Mouse (Mus musculus): Measurements from ENCODE around the gene Stard10. TPM values are rescaled to one million over a fixed set of nuclear protein-coding genes. Genes with fewer than 3 reads are reported as not detected.

Stard10 gene
- polyA plus RNA-seq, 1 experiment from 2014 or later = 9.6 TPM

DNA sequence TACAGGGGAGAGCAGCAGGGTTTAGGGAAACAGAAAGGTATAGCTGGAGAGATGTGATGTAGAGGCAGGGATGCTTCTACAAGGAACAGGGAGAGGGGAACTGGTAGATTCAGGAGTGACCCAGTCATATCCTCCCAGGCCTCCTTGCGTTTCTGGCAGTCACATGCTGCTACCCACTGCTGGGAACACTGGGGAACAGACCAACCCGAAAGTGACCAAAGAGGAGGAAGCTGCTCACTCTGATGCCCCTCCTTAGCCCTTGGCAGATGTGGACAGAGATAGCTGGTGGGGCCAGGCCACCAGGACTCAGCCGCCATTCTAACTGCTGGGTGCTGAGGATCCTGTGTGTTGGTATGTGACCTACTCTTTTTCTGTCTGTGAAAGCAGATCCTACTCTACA is 66.9 kb downstream of the Stard10 start:
- no peaks in the 10 kb centered on the region for H3K27me3 ChIP-seq (ENCODE audit: poor library complexity, severe bottlenecking)
- DNase-seq (ENCODE audit: extremely low spot score, low spot score) = no peak
- H3K9me3 ChIP-seq = no peaks in the 10 kb centered on the region
- no peak overlapping the region for H3K27ac ChIP-seq
- no peak overlapping the region for H3K4me3 ChIP-seq
- 81% methylated on average over 3 of the region's 3 CpGs for WGBS
- no peaks in the 10 kb centered on the region for H3K36me3 ChIP-seq (replicated peaks)
- peaks cover 30% of the 10 kb centered on the region for H3K4me1 ChIP-seq

DNA sequence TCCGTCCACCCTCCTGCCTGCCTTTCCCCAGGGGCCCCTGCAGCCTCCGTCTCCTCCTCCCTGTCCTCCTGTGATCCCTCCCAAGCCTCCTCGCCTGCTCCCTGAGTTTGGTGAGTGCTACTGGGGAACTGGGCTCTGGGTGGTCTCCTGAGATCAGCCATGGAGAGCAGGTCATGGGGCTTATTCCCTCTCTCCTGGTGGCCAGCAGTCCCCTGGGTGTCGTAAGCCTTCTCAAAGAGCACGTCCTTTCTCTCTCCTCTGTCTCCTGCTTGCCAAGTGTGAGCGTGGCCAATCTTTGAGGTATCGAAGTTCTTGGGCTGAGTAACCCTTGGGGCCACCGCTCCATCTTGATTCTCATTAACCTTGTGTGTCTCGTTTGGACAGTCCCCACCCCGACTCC is 68.0 kb downstream of the Stard10 start:
- Histone ChIP-seq H3K4me1 (peaks cover 18% of the 10 kb centered on the region), H3K36me3 (replicated peaks) (no peaks in the 10 kb centered on the region), H3K27ac (peak overlapping the region; percentile 67), H3K27me3 (ENCODE audit: poor library complexity, severe bottlenecking) (no peaks in the 10 kb centered on the region), H3K9me3 (no peaks in the 10 kb centered on the region), H3K4me3 (no peak overlapping the region)
- DNase-seq (ENCODE audit: extremely low spot score, low spot score) = no peak
- WGBS = 71% methylated on average over 10 of the region's 10 CpGs

DNA sequence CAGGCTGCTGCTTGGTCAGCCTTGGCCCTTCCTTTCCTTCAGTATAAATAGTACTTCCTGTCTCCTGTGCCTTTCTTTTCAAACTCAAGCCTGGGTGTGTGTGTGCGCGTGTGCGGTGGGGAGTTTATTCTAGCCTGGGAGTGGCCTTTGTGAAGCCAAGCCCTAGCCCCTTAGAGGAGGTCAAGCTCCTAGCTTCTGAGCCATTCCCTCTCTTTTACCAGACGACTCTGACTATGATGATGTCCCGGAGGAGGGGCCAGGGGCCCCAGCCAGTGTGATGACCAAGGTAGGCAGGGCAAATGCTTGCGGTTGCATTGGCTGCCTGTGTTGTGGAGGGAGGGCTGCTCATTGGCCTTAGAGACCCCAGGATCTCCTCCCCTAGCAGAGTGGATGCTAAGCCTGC is 68.4 kb downstream of the Stard10 start:
- H3K4me1 ChIP-seq = peaks cover 18% of the 10 kb centered on the region
- H3K4me3 ChIP-seq = no peak overlapping the region
- H3K27me3 ChIP-seq (ENCODE audit: poor library complexity, severe bottlenecking) = no peaks in the 10 kb centered on the region
- peak overlapping the region; percentile 67 for H3K27ac ChIP-seq
- WGBS = 52% methylated on average over 6 of the region's 6 CpGs
- H3K9me3 ChIP-seq = no peaks in the 10 kb centered on the region
- H3K36me3 ChIP-seq (replicated peaks) = no peaks in the 10 kb centered on the region
- no peak for DNase-seq (ENCODE audit: extremely low spot score, low spot score)

DNA sequence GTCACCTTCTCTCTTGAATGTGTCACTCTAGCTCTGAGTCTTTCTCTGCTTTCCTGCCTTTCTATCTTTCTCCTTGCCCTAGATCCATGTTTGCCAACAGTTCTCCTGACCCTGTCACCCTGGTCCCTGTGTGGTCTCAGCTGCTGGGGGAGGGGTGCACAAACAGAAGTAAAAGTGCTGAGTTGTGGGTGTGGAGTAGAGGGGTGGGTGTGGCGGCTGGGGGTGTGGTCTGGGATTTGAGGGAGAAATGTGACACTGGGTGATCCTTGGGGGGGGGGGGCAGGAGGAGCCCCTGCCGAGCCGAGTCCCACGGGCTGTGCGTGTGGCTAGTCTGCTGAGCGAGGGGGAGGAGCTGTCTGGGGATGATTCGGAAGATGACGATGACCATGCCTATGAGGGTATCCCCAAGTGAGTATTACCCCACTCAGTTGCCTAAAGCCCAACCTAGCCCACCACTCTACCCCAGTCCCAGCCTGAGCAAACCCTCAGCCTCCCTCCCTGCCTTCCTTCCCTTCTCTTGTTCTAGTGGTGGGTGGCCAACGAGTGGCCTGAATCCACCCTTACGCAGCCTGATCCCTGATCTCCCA is 69.1 kb downstream of the Stard10 start:
- WGBS = 66% methylated on average over 10 of the region's 10 CpGs
- no peak for DNase-seq (ENCODE audit: extremely low spot score, low spot score)
- Histone ChIP-seq H3K4me3 (no peak overlapping the region), H3K4me1 (peaks cover 18% of the 10 kb centered on the region), H3K27ac (peak overlapping the region; percentile 26; the same call in 1 of the 2 replicates), H3K36me3 (replicated peaks) (no peaks in the 10 kb centered on the region), H3K27me3 (ENCODE audit: poor library complexity, severe bottlenecking) (no peaks in the 10 kb centered on the region), H3K9me3 (no peaks in the 10 kb centered on the region)

DNA sequence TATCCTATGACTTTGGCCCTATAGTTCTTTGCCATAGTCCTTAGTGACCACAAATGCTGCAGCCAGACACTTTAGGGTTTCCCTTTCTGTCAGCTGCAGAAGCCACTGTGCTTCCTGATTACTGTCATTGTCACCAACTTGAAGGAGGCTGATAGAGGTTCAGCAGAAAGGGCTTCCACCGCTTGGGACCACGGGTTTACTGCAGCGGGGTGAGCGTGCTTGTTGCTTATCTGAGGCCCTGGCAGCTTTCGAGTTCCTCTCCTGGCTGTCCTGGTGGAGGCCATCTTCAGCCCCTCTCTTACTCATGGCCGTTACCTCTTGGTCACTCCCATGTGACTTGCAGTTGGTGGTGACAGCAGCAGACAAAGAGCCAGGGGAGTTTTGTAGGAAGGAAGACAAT is 72.4 kb downstream of the Stard10 start:
- Histone ChIP-seq H3K27ac (no peak overlapping the region), H3K4me1 (peaks cover 39% of the 10 kb centered on the region), H3K9me3 (no peaks in the 10 kb centered on the region), H3K36me3 (replicated peaks) (no peaks in the 10 kb centered on the region), H3K27me3 (ENCODE audit: poor library complexity, severe bottlenecking) (no peaks in the 10 kb centered on the region), H3K4me3 (no peak overlapping the region)
- WGBS = 90% methylated on average over 6 of the region's 6 CpGs
- no peak for DNase-seq (ENCODE audit: extremely low spot score, low spot score)

DNA sequence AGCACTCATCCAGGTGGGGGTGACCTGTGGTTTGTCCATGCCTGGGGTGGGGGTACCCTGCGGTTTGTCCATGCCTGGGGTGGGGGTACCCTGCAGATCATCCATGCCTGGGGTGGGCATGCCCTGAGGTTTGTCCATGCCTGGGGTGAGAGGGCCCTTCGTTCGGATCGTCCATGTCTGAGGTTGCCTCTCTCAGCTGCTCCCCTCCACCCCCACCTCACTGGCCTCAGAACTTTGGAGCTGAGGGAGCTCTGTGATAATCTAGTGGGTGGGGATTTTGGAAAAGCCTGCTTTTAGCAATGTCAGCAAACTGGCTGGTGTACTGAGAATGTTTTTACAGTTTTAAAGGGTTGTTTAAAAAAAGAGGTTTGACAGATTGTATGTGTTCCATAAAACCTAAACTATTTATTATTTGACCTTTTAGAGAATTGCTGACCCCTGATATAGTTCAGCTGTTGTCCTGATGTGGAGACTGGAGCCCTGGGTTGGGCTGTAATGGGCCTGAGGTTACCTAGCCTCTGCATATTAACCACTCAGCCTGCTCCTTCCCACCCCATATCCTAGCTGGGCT is 75.1 kb downstream of the Stard10 start:
- no peak for DNase-seq (ENCODE audit: extremely low spot score, low spot score)
- peaks cover 32% of the 10 kb centered on the region for H3K4me1 ChIP-seq
- H3K9me3 ChIP-seq = no peaks in the 10 kb centered on the region
- H3K4me3 ChIP-seq = no peak overlapping the region
- H3K27me3 ChIP-seq (ENCODE audit: poor library complexity, severe bottlenecking) = no peaks in the 10 kb centered on the region
- peak overlapping the region; percentile 79; the same call in 1 of the 2 replicates for H3K27ac ChIP-seq
- H3K36me3 ChIP-seq (replicated peaks) = no peaks in the 10 kb centered on the region
- 86% methylated on average over 4 of the region's 4 CpGs for WGBS

DNA sequence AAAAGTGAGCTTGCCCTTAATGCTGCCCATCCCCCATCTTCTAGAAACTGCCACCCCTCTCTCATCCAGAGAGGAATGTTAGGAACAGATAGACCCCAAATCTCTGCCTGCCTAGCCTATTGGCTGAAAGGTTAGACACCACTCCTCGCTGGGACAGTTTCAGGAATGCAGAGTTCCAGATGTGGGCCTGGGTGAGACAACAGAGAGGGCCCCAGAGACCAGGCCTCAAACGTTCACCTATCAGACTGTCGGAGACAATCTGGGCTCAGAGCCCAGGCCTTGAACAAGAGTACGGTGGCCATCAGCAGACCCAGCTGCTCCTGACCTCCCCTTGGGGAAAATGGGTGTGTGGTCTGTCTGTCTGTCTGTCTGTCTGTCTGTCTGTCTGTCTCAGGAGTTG is 76.1 kb downstream of the Stard10 start:
- H3K36me3 ChIP-seq (replicated peaks) = no peaks in the 10 kb centered on the region
- no peak for DNase-seq (ENCODE audit: extremely low spot score, low spot score)
- WGBS = 62% methylated on average over 4 of the region's 4 CpGs
- peak overlapping the region; percentile 79 for H3K27ac ChIP-seq
- H3K27me3 ChIP-seq (ENCODE audit: poor library complexity, severe bottlenecking) = no peaks in the 10 kb centered on the region
- peaks cover 32% of the 10 kb centered on the region for H3K4me1 ChIP-seq
- H3K4me3 ChIP-seq = no peak overlapping the region
- no peaks in the 10 kb centered on the region for H3K9me3 ChIP-seq

DNA sequence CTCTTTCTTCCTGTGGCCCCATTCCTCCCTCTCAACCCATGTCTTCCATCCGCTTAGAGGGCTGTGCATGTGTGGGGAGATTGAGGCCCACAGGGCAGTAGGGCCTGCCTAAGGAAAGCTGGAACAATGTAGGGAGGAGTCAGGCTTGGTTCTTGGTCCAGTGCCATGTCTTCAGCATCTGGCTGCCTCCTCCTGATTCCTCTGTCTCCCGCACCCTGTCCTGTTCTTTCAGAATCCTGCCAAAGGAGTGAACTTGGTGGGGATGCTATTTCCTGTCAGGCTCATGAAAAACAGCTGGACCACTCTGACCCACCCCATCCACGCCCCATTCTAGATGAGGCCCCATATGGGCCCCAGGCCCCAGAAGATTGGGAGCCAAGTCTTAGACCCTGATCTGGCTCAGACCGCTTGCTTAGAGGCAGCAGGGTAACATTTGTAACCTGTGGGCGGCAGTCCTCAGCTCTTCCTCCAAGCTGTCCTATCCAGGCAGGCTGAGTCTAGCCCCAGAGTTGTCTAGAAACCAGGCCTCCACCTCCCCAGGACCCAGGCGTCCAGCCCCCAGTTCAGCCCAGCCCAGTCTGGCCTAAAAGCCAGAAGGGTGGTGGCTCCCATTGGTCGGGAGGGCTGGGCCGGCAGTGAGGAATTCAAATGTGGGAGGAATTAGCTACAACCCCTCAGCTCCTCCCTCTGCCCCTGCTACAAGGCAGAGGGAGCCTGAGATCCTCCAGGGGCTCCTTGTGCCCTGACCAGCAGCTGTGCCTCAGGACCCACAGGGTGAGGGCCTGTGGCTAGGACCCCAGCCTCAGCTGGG is 77.0 kb downstream of the Stard10 start:
- peak; percentile 37 for DNase-seq (ENCODE audit: extremely low spot score, low spot score)
- H3K4me3 ChIP-seq = peak overlapping the region; percentile 8; the same call in 1 of the 2 replicates
- peaks cover 32% of the 10 kb centered on the region for H3K4me1 ChIP-seq
- H3K27me3 ChIP-seq (ENCODE audit: poor library complexity, severe bottlenecking) = no peaks in the 10 kb centered on the region
- 0 out of 2 replicates have a peak, but pooled peaks cover 4% of the 10 kb centered on the region for H3K36me3 ChIP-seq (replicated peaks)
- 44% methylated on average over 8 of the region's 8 CpGs for WGBS
- H3K9me3 ChIP-seq = no peaks in the 10 kb centered on the region
- peak overlapping the region; percentile 79 for H3K27ac ChIP-seq

DNA sequence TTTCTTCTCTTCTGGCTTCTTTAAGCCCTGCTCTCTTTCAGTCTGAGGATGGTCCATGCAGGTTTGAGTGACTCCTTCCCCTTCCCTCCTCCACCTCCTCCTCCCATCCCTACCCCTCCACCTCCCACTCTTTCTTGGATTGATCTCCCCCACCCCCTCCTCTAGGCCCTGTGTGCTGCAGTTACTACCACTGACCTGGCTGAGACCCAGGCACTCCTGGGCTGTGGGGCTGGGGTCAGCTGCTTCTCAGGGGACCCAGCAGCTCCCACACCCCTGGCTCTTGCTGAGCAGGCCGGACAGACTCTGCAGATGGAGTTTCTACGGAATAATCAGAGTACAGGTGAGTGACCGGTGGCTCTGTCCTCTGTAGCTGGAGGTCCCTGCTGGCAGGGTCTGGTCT is 77.7 kb downstream of the Stard10 start:
- Histone ChIP-seq H3K9me3 (no peaks in the 10 kb centered on the region), H3K27ac (peak overlapping the region; percentile 79), H3K36me3 (replicated peaks) (0 out of 2 replicates have a peak, but pooled peaks cover 4% of the 10 kb centered on the region), H3K27me3 (ENCODE audit: poor library complexity, severe bottlenecking) (no peaks in the 10 kb centered on the region), H3K4me3 (peak overlapping the region; percentile 8; the same call in 1 of the 2 replicates), H3K4me1 (peaks cover 32% of the 10 kb centered on the region)
- no peak for DNase-seq (ENCODE audit: extremely low spot score, low spot score)
- WGBS = 66% methylated on average over 3 of the region's 3 CpGs

DNA sequence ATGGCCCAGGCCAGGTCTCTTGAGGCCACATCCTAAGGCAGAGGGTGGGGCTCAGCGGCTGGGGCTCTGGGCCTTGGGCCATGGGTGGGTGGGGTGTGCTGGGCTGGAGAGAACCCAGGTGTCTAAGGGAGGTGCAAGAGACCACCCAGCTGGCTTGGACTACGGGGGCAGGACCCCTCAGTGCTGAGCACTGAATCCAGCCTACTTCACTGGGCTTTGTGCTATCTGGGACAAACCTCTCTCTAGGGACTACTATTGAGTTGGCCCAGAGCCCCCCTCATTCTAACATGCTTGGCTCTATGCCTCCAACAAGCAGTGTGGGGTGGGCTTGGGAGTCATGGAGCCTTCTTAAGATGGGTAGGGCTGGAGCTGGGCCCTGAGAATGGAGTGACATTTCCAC is 78.6 kb downstream of the Stard10 start:
- no peak for DNase-seq (ENCODE audit: extremely low spot score, low spot score)
- Histone ChIP-seq H3K27ac (no peak overlapping the region), H3K9me3 (no peaks in the 10 kb centered on the region), H3K4me3 (no peak overlapping the region), H3K36me3 (replicated peaks) (peaks cover 7% of the 10 kb centered on the region; the same call in 1 of the 2 replicates), H3K27me3 (ENCODE audit: poor library complexity, severe bottlenecking) (no peaks in the 10 kb centered on the region), H3K4me1 (peaks cover 32% of the 10 kb centered on the region)
- 86% methylated on average over 2 of the region's 2 CpGs for WGBS

Other genes starting within 250 kb of the Stard10 start
- 19.5 and 20.3 TPM in 2 replicates for gene Fchsd2, start 224.2 kb upstream of the Stard10 start, polyA plus RNA-seq (2016; fragmentation: Nextera tagmentation; extraction: Ambion mirVana)
- 18.4 and 25.9 TPM in 2 replicates for gene Atg16l2, start 14.8 kb upstream of the Stard10 start, polyA plus RNA-seq (2016; fragmentation: Nextera tagmentation; extraction: Ambion mirVana)
- gene Arap1, start 31.0 kb downstream of the Stard10 start, polyA plus RNA-seq (2016; fragmentation: Nextera tagmentation; extraction: Ambion mirVana) = 11.7 and 12.9 TPM in 2 replicates
- not detected in 2 replicates for gene Gm45837, start 93.8 kb downstream of the Stard10 start, polyA plus RNA-seq (2016; fragmentation: Nextera tagmentation; extraction: Ambion mirVana)
- gene Pde2a, start 104.6 kb downstream of the Stard10 start, polyA plus RNA-seq (2016; fragmentation: Nextera tagmentation; extraction: Ambion mirVana) = 16.2 and 16.3 TPM in 2 replicates

All from forebrain, embryonic 10.5 days (tissue).